Mouse (Mus musculus) embryonic facial prominence, embryonic 14.5 days (tissue): ENCODE data around the gene Borcs6. TPM values are rescaled to one million over a fixed set of nuclear protein-coding genes. Genes with fewer than 3 reads are reported as not detected.
A peak's percentile ranks its signal among the peaks of the same experiment; 100 is the strongest.

Source experiments
- ATAC-seq: fragments of 200-750 bp; cut with Nextera tagmentation; 2 replicates; pipeline ENCODE4 v1.8.0; 2017; ENCODE audit warnings: low read depth, moderate number of reproducible peaks, moderate TSS enrichment
- DNase-seq: peaks from one replicate; pipeline ENCODE4 v3.0.0-alpha.2; 2015; ENCODE audit warnings: low spot score
- H3K27ac ChIP-seq: fragments of 300-500 bp; sonication (generic); replicated peaks from 2 replicates; pipeline ENCODE4 v1.5.1; 2014; ENCODE audit warnings: low read depth, mild to moderate bottlenecking, low read length, moderate library complexity
- H3K27me3 ChIP-seq: fragments of 300-500 bp; sonication (generic); replicated peaks from 2 replicates; pipeline ENCODE4 v1.6.1; 2014; ENCODE audit warnings: low read length; ENCODE audit not compliant: control insufficient read depth, insufficient read depth
- H3K36me3 ChIP-seq: fragments of 300-500 bp; sonication (generic); 2 replicates; pipeline ENCODE4 v1.6.1; 2014; ENCODE audit warnings: low read length, mixed read lengths; ENCODE audit not compliant: control insufficient read depth, insufficient read depth
- H3K4me1 ChIP-seq: fragments of 300-500 bp; sonication (generic); 2 replicates; pipeline ENCODE4 v1.6.1; 2014; ENCODE audit warnings: antibody characterized with exemption, low read length; ENCODE audit not compliant: control insufficient read depth, insufficient read depth
- H3K4me2 ChIP-seq: fragments of 300-500 bp; sonication (generic); 2 replicates; pipeline ENCODE4 v1.6.1; 2014; ENCODE audit warnings: low read depth, mild to moderate bottlenecking, low read length, moderate library complexity, mixed read lengths
- H3K4me3 ChIP-seq: fragments of 300-500 bp; sonication (generic); 2 replicates; pipeline ENCODE4 v1.5.1; 2014; ENCODE audit warnings: low read depth, mild to moderate bottlenecking, low read length
- H3K9ac ChIP-seq: fragments of 300-500 bp; sonication (generic); 2 replicates; pipeline ENCODE4 v1.6.1; 2014; ENCODE audit warnings: low read depth, mild to moderate bottlenecking, low read length, moderate library complexity, mixed read lengths
- H3K9me3 ChIP-seq: fragments of 300-500 bp; sonication (generic); 2 replicates; pipeline ENCODE4 v1.6.1; 2016; ENCODE audit warnings: low read length; ENCODE audit not compliant: control insufficient read depth
- WGBS: fragments of 180-500 bp; shearing (Covaris S2); extraction: QIAGEN DNeasy Blood & Tissue Kit; methylation state at CpG from one replicate; pipeline ENCODE4 v1.1.7; 2014; 5-methylcytosine and 5-hydroxymethylcytosine counted together
- polyA plus RNA-seq: library from polyadenylated mRNA; unstranded; fragments of >200 nt; fragmentation: Nextera tagmentation; extraction: Ambion mirVana; gene quantifications from 2 replicates; pipeline ENCODE4 v1.2.1, GENCODE M21; 2014

The Borcs6 gene
- polyA plus RNA-seq, 1 experiment from 2014 or later: 12.4 TPM

DNA sequence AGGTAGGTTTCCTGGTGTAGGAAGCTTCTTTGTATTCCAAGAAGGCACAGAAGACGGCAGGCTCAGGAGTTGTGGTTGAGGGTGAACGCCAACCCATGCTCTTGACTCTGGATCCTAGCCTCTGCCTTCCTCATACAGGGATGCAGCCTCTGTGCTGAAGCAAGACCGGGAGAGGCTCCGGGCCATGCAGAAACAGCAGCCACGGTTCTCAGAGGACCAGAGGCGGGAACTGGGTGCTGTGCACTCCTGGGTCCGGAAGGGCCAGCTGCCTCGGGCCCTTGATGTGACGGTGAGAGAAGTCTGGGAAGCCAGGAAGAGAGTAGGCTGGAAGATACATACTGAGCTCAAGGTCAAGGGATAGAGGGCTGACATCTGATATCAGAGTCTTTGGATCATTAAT is 48.7 kb downstream of the Borcs6 start:
- Histone ChIP-seq H3K4me2 (no peak overlapping the region), H3K4me1 (peaks cover 10% of the 10 kb centered on the region; the same call in 1 of the 2 replicates), H3K27ac (no peak overlapping the region), H3K9ac (no peak overlapping the region), H3K36me3 (peaks cover 65% of the 10 kb centered on the region), H3K4me3 (no peak overlapping the region), H3K27me3 (no peaks in the 10 kb centered on the region), H3K9me3 (no peaks in the 10 kb centered on the region)
- WGBS: 92% methylated on average over 9 of the region's 9 CpGs
- no peak for ATAC-seq
- DNase-seq: no peak

DNA sequence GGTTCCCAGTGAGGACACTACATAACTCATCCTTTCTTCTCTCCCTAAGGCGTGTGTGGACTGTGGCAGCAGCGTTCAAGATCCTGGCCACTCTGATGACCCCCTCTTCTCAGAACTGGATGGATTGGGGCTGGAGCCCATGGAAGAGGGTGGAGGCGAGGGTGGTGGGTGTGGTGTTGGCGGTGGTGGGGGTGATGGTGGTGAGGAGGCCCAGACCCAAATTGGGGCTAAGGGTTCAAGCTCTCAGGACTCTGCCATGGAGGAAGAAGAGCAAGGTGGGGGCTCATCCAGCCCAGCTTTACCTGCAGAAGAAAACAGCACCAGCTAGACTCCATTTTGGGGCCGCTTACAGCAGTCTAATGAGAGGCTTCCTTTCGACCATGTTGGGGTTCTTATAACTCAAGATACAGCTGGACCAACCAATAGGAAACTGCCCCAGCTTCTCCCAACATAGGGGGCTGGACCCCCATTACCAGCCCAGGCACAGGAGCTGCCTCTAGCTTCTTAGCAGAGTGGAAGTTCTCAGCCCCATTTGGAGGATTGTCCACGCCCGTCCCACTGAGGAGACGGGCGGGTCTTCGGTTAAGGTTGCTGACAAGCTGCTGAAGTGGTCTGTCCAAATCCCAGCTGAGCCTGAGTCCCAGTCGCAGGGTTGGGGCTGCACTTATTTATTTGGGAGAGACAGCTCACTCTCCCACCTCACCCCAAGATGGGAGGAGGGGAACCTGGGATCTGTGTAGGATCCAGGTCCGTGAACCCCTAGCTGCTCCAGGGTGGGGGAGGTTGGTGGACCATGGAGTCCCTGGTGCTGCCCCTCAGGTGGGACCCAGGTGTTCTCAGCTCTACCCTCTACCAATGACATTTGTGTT is 49.7 kb downstream of the Borcs6 start:
- ATAC-seq (no peak), DNase-seq (no peak)
- H3K4me3 ChIP-seq: no peak overlapping the region
- WGBS: 76% methylated on average over 12 of the region's 13 CpGs
- 0 out of 2 replicates have a peak overlapping the region, but pooled peaks have one; percentile 35 for H3K27ac ChIP-seq
- H3K9ac ChIP-seq: no peak overlapping the region
- H3K4me1 ChIP-seq: peaks cover 10% of the 10 kb centered on the region; the same call in 1 of the 2 replicates
- peaks cover 55% of the 10 kb centered on the region for H3K36me3 ChIP-seq
- no peaks in the 10 kb centered on the region for H3K27me3 ChIP-seq
- no peak overlapping the region for H3K4me2 ChIP-seq
- no peaks in the 10 kb centered on the region for H3K9me3 ChIP-seq

DNA sequence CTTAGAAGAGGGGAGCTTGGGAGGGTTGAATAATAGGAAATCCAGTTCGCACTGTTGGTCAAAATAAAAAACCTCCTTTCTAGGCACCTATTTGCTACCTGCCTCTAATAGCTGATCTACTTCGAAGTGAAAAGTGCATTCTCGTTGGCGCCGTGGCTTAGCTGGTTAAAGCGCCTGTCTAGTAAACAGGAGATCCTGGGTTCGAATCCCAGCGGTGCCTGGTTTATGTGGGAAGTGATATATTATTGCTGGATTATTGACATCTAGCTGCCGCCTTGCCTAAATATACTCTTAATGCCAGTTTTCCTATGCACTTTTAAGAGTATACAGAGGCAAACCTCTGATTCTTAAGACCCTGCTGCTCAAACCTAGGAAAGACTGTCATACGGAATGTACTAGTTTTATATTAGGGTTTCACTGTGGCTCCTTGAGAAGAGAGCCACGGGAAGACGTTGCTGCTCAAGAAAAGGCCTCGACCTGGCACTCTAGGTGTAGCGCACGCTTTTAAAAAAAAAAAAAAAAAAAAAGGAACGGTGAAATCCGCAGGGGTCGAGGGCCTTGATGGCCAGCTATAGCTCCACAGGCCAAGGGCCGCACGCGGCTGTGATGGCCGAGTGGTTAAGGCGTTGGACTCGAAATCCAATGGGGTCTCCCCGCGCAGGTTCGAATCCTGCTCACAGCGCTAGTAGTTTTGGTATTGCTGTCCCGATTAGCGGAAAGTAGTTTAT is 51.0 kb downstream of the Borcs6 start:
- Histone ChIP-seq H3K27me3 (no peaks in the 10 kb centered on the region), H3K4me3 (peak overlapping the region; percentile 47), H3K9ac (peak overlapping the region; percentile 61), H3K9me3 (no peaks in the 10 kb centered on the region), H3K4me2 (peak overlapping the region; percentile 54), H3K27ac (peak overlapping the region; percentile 35; the same call in 1 of the 2 replicates), H3K36me3 (peaks cover 43% of the 10 kb centered on the region), H3K4me1 (peaks cover 10% of the 10 kb centered on the region; the same call in 1 of the 2 replicates)
- WGBS: 2% methylated on average over 30 of the region's 30 CpGs
- DNase-seq (peak; percentile 92), ATAC-seq (peak; percentile 84)

Other genes starting within 250 kb of the Borcs6 start
- 90.0 and 95.4 TPM in 2 replicates for gene Ndel1, start 187.9 kb upstream of the Borcs6 start, polyA plus RNA-seq
- 0.17 and 0.45 TPM in 2 replicates for gene Rnf222, start 171.2 kb upstream of the Borcs6 start, polyA plus RNA-seq
- 1,088 and 1,233 TPM in 2 replicates for gene Rpl26, start 158.1 kb upstream of the Borcs6 start, polyA plus RNA-seq
- gene Odf4, start 132.6 kb upstream of the Borcs6 start, polyA plus RNA-seq: not detected in 2 replicates
- gene Arhgef15, start 102.2 kb upstream of the Borcs6 start, polyA plus RNA-seq: 7.3 and 8.9 TPM in 2 replicates
- 3.4 and 5.0 TPM in 2 replicates for gene Slc25a35, start 91.6 kb upstream of the Borcs6 start, polyA plus RNA-seq
- 44.9 and 50.1 TPM in 2 replicates for gene Rangrf, start 84.5 kb upstream of the Borcs6 start, polyA plus RNA-seq
- 19.1 and 21.9 TPM in 2 replicates for gene Pfas, start 51.3 kb upstream of the Borcs6 start, polyA plus RNA-seq
- gene Ctc1, start 43.8 kb upstream of the Borcs6 start, polyA plus RNA-seq: 36.5 and 47.3 TPM in 2 replicates
- gene Aurkb, start 14.1 kb upstream of the Borcs6 start, polyA plus RNA-seq: 92.5 and 112 TPM in 2 replicates
- 65.6 and 87.8 TPM in 2 replicates for gene Tmem107, start 11.1 kb downstream of the Borcs6 start, polyA plus RNA-seq
- 89.1 and 97.0 TPM in 2 replicates for gene Vamp2, start 28.8 kb downstream of the Borcs6 start, polyA plus RNA-seq
- 21.5 and 28.2 TPM in 2 replicates for gene Per1, start 35.5 kb downstream of the Borcs6 start, polyA plus RNA-seq
- 0.21 and 0.45 TPM in 2 replicates for gene Hes7, start 60.7 kb downstream of the Borcs6 start, polyA plus RNA-seq
- 0.14 and 0.63 TPM in 2 replicates for gene 9130213A22Rik, start 62.9 kb downstream of the Borcs6 start, polyA plus RNA-seq
- gene Aloxe3, start 66.2 kb downstream of the Borcs6 start, polyA plus RNA-seq: 0.39 and 1.9 TPM in 2 replicates
- gene Alox12b, start 97.3 kb downstream of the Borcs6 start, polyA plus RNA-seq: 0.62 and 4.8 TPM in 2 replicates
- gene Alox8, start 138.1 kb downstream of the Borcs6 start, polyA plus RNA-seq: 0.22 TPM in 1 of 2 replicates, not detected in the other
- 0.15 and 0.33 TPM in 2 replicates for gene Gucy2e, start 177.3 kb downstream of the Borcs6 start, polyA plus RNA-seq